Mouse (Mus musculus): ENCODE data around the gene Hsd17b1. TPM values are rescaled to one million over a fixed set of nuclear protein-coding genes. Genes with fewer than 3 reads are reported as not detected.
A peak's percentile ranks its signal among the peaks of the same experiment; 100 is the strongest.

Hsd17b1 gene
- polyA plus RNA-seq, 1 experiment from 2014 or later = 0.37 TPM

- Histone ChIP-seq H3K9me3 (no peaks in the 10 kb centered on the region), H3K4me2 (peak overlapping the region; percentile 84), H3K4me3 (peak overlapping the region; percentile 68), H3K36me3 (replicated peaks) (peaks cover 58% of the 10 kb centered on the region), H3K4me1 (peaks cover 13% of the 10 kb centered on the region), H3K27ac (peak overlapping the region; percentile 90), H3K9ac (peak overlapping the region; percentile 39), H3K27me3 (replicated peaks) (no peaks in the 10 kb centered on the region)
- peak; percentile 53 for ATAC-seq (replicated peaks)
- 1% methylated on average over 18 of the region's 18 CpGs for WGBS
These were observed 16.7 kb downstream of the Hsd17b1 start for GRCm38 (mm10) chr11:101094930-101095313.

GRCm38 (mm10) chr11:101095314-101096024 is 17.3 kb downstream of the Hsd17b1 start, which contains the start of gene Psmc3ip:
Gene Psmc3ip, minus strand, starts transcription at chr11:101095436.
- H3K9me3 ChIP-seq = no peaks in the 10 kb centered on the region
- peak within 1 kb of the TSS; percentile 68 for H3K4me3 ChIP-seq
- peak within 1 kb of the TSS; percentile 90 for H3K27ac ChIP-seq
- ATAC-seq (replicated peaks) = peak; percentile 96
- H3K4me2 ChIP-seq = peak within 1 kb of the TSS; percentile 84
- H3K4me1 ChIP-seq = peaks cover 13% of the 10 kb centered on the region
- WGBS = under 1% methylated on average over 43 of the region's 43 CpGs
- peaks cover 58% of the 10 kb centered on the region for H3K36me3 ChIP-seq (replicated peaks)
- H3K27me3 ChIP-seq (replicated peaks) = no peaks in the 10 kb centered on the region
- peak within 1 kb of the TSS; percentile 75 for H3K9ac ChIP-seq

- ATAC-seq (replicated peaks) = no peak
These were observed 20.0 kb downstream of the Hsd17b1 start for GRCm38 (mm10) chr11:101098231-101098630.

GRCm38 (mm10) chr11:101103011-101103410 is 24.8 kb downstream of the Hsd17b1 start:
- no peaks in the 10 kb centered on the region for H3K9me3 ChIP-seq
- peaks cover 37% of the 10 kb centered on the region for H3K36me3 ChIP-seq (replicated peaks)
- no peaks in the 10 kb centered on the region for H3K4me1 ChIP-seq
- no peak overlapping the region for H3K9ac ChIP-seq
- ATAC-seq (replicated peaks) = no peak
- no peak overlapping the region for H3K27ac ChIP-seq
- H3K4me3 ChIP-seq = no peak overlapping the region
- H3K27me3 ChIP-seq (replicated peaks) = no peaks in the 10 kb centered on the region
- 92% methylated on average over 5 of the region's 5 CpGs for WGBS
- no peak overlapping the region for H3K4me2 ChIP-seq

More at GRCm38 (mm10) chr11:101098231-101098630, 20.0 kb downstream of the Hsd17b1 start:
- peaks cover 47% of the 10 kb centered on the region for H3K36me3 ChIP-seq (replicated peaks)
- H3K4me1 ChIP-seq = peaks cover 13% of the 10 kb centered on the region
- H3K4me2 ChIP-seq = no peak overlapping the region
- no peaks in the 10 kb centered on the region for H3K27me3 ChIP-seq (replicated peaks)
- H3K9me3 ChIP-seq = no peaks in the 10 kb centered on the region
- no peak overlapping the region for H3K27ac ChIP-seq
- WGBS = 93% methylated on average over 8 of the region's 8 CpGs
- H3K9ac ChIP-seq = no peak overlapping the region
- no peak overlapping the region for H3K4me3 ChIP-seq

- 54% methylated on average over 4 of the region's 4 CpGs for WGBS
These were observed 31.1 kb downstream of the Hsd17b1 start for GRCm38 (mm10) chr11:101109351-101109750.

GRCm38 (mm10) chr11:101110708-101111107 is 32.5 kb downstream of the Hsd17b1 start:
- H3K4me3 ChIP-seq = no peak overlapping the region
- H3K27ac ChIP-seq = no peak overlapping the region
- no peaks in the 10 kb centered on the region for H3K36me3 ChIP-seq (replicated peaks)
- no peak overlapping the region for H3K4me2 ChIP-seq
- no peak for ATAC-seq (replicated peaks)
- H3K9me3 ChIP-seq = no peaks in the 10 kb centered on the region
- no peak overlapping the region for H3K9ac ChIP-seq
- H3K4me1 ChIP-seq = peaks cover 5% of the 10 kb centered on the region
- no peaks in the 10 kb centered on the region for H3K27me3 ChIP-seq (replicated peaks)
- 69% methylated on average over 5 of the region's 5 CpGs for whole genome bisulfite sequencing

More at GRCm38 (mm10) chr11:101109351-101109750, 31.1 kb downstream of the Hsd17b1 start:
- Histone ChIP-seq H3K9ac (no peak overlapping the region), H3K36me3 (replicated peaks) (0 out of 2 replicates have a peak, but pooled peaks cover 3% of the 10 kb centered on the region), H3K27ac (no peak overlapping the region), H3K27me3 (replicated peaks) (no peaks in the 10 kb centered on the region), H3K9me3 (no peaks in the 10 kb centered on the region), H3K4me2 (no peak overlapping the region), H3K4me3 (no peak overlapping the region), H3K4me1 (no peaks in the 10 kb centered on the region)
- ATAC-seq (replicated peaks) = no peak

- Histone ChIP-seq H3K9me3 (no peaks in the 10 kb centered on the region), H3K36me3 (replicated peaks) (no peaks in the 10 kb centered on the region), H3K27me3 (replicated peaks) (no peaks in the 10 kb centered on the region), H3K4me3 (no peak overlapping the region), H3K9ac (no peak overlapping the region), H3K4me2 (no peak overlapping the region), H3K27ac (no peak overlapping the region), H3K4me1 (peaks cover 9% of the 10 kb centered on the region)
- WGBS = 93% methylated on average over 4 of the region's 4 CpGs
- no peak for ATAC-seq (replicated peaks)
These were observed 33.0 kb downstream of the Hsd17b1 start for GRCm38 (mm10) chr11:101111178-101111577.

GRCm38 (mm10) chr11:101112186-101112585 is 34.0 kb downstream of the Hsd17b1 start:
- peaks cover 13% of the 10 kb centered on the region for H3K4me1 ChIP-seq
- no peaks in the 10 kb centered on the region for H3K9me3 ChIP-seq
- no peak for ATAC-seq (replicated peaks)
- H3K4me2 ChIP-seq = no peak overlapping the region
- H3K9ac ChIP-seq = no peak overlapping the region
- no peak overlapping the region for H3K27ac ChIP-seq
- no peaks in the 10 kb centered on the region for H3K36me3 ChIP-seq (replicated peaks)
- H3K27me3 ChIP-seq (replicated peaks) = no peaks in the 10 kb centered on the region
- 88% methylated on average over 3 of the region's 3 CpGs for WGBS
- H3K4me3 ChIP-seq = no peak overlapping the region

- Histone ChIP-seq H3K27ac (no peak overlapping the region), H3K36me3 (replicated peaks) (no peaks in the 10 kb centered on the region), H3K4me2 (no peak overlapping the region), H3K9me3 (no peaks in the 10 kb centered on the region), H3K9ac (no peak overlapping the region), H3K27me3 (replicated peaks) (no peaks in the 10 kb centered on the region), H3K4me3 (no peak overlapping the region), H3K4me1 (peaks cover 36% of the 10 kb centered on the region)
- no peak for ATAC-seq (replicated peaks)
- WGBS = 67% methylated on average over 2 of the region's 2 CpGs
These were observed 37.4 kb downstream of the Hsd17b1 start for GRCm38 (mm10) chr11:101115564-101115963.

- H3K4me3 ChIP-seq = peak overlapping the region; percentile 84; the same call in 1 of the 2 replicates
- no peaks in the 10 kb centered on the region for H3K27me3 ChIP-seq (replicated peaks)
- H3K36me3 ChIP-seq (replicated peaks) = no peaks in the 10 kb centered on the region; the same call in 1 of the 2 replicates
- H3K9me3 ChIP-seq = no peaks in the 10 kb centered on the region
- 50% methylated on average over 4 of the region's 4 CpGs for WGBS
- no peak for ATAC-seq (replicated peaks)
- H3K27ac ChIP-seq = no peak overlapping the region
- H3K4me1 ChIP-seq = peaks cover 50% of the 10 kb centered on the region
- no peak overlapping the region for H3K9ac ChIP-seq
- peak overlapping the region; percentile 97 for H3K4me2 ChIP-seq
These were observed 39.9 kb downstream of the Hsd17b1 start for GRCm38 (mm10) chr11:101118105-101118504.

- peak overlapping the region; percentile 84 for H3K4me3 ChIP-seq
- H3K4me1 ChIP-seq = peaks cover 50% of the 10 kb centered on the region
- WGBS = under 1% methylated on average over 36 of the region's 39 CpGs
- H3K36me3 ChIP-seq (replicated peaks) = peaks cover 9% of the 10 kb centered on the region
- no peaks in the 10 kb centered on the region for H3K27me3 ChIP-seq (replicated peaks)
- peak overlapping the region; percentile 97 for H3K4me2 ChIP-seq
- H3K9me3 ChIP-seq = no peaks in the 10 kb centered on the region
- H3K27ac ChIP-seq = peak overlapping the region; percentile 89
- peak overlapping the region; percentile 95 for H3K9ac ChIP-seq
- ATAC-seq (replicated peaks) = peak; percentile 83
These were observed 41.0 kb downstream of the Hsd17b1 start for GRCm38 (mm10) chr11:101119131-101119760.

- ATAC-seq (replicated peaks) = peak; percentile 97
- Histone ChIP-seq H3K9me3 (no peaks in the 10 kb centered on the region), H3K27ac (peak within 1 kb of the TSS; percentile 89), H3K4me1 (peaks cover 50% of the 10 kb centered on the region), H3K36me3 (replicated peaks) (peaks cover 9% of the 10 kb centered on the region), H3K4me2 (peak within 1 kb of the TSS; percentile 97), H3K9ac (peak within 1 kb of the TSS; percentile 95), H3K4me3 (peak within 1 kb of the TSS; percentile 84), H3K27me3 (replicated peaks) (no peaks in the 10 kb centered on the region)
- WGBS = under 1% methylated on average over 61 of the region's 61 CpGs
These were observed 41.7 kb downstream of the Hsd17b1 start, which contains the start of the genes Retreg3 and Tubg1 for GRCm38 (mm10) chr11:101119761-101120544. Gene Retreg3, minus strand, starts transcription at chr11:101119893. Gene Tubg1, plus strand, starts transcription at chr11:101119938.
